Mouse (Mus musculus): ENCODE data around the gene Tmem128. TPM values are rescaled to one million over a fixed set of nuclear protein-coding genes. Genes with fewer than 3 reads are reported as not detected.

Gene Tmem128
- total RNA-seq, 1 experiment from 2014 or later: 25.8 TPM

GRCm38 (mm10) chr5:38277098-38277866, 17.3 kb downstream of the Tmem128 start:
- 0 out of 2 replicates have a peak, but pooled peaks have one; percentile 12 for ATAC-seq (replicated peaks; ENCODE audit: low read depth, poor library complexity, severe bottlenecking)

GRCm38 (mm10) chr5:38277936-38278600, 18.1 kb downstream of the Tmem128 start:
- no peak for ATAC-seq (replicated peaks; ENCODE audit: low read depth, poor library complexity, severe bottlenecking)

GRCm38 (mm10) chr5:38280075-38280474, 20.1 kb downstream of the Tmem128 start:
- ATAC-seq (replicated peaks; ENCODE audit: low read depth, poor library complexity, severe bottlenecking): peak; percentile 47; the same call in 1 of the 2 replicates

GRCm38 (mm10) chr5:38285724-38286123, 25.7 kb downstream of the Tmem128 start:
- ATAC-seq (replicated peaks; ENCODE audit: low read depth, poor library complexity, severe bottlenecking): no peak

GRCm38 (mm10) chr5:38288476-38288875, 28.5 kb downstream of the Tmem128 start:
- no peak for ATAC-seq (replicated peaks; ENCODE audit: low read depth, poor library complexity, severe bottlenecking)

- no peak for ATAC-seq (replicated peaks; ENCODE audit: low read depth, poor library complexity, severe bottlenecking)
These were observed 41.9 kb downstream of the Tmem128 start for GRCm38 (mm10) chr5:38301761-38302411.

- no peak for ATAC-seq (replicated peaks; ENCODE audit: low read depth, poor library complexity, severe bottlenecking)
These were observed 42.7 kb downstream of the Tmem128 start for GRCm38 (mm10) chr5:38302651-38303050.

- no peak for ATAC-seq (replicated peaks; ENCODE audit: low read depth, poor library complexity, severe bottlenecking)
These were observed 45.3 kb downstream of the Tmem128 start for GRCm38 (mm10) chr5:38305241-38305640.

- peak; percentile 94 for ATAC-seq (replicated peaks; ENCODE audit: low read depth, poor library complexity, severe bottlenecking)
These were observed 47.5 kb downstream of the Tmem128 start for GRCm38 (mm10) chr5:38307255-38308101.

GRCm38 (mm10) chr5:38308873-38309272, 48.9 kb downstream of the Tmem128 start:
- ATAC-seq (replicated peaks; ENCODE audit: low read depth, poor library complexity, severe bottlenecking): peak; percentile 75

- ATAC-seq (replicated peaks; ENCODE audit: low read depth, poor library complexity, severe bottlenecking): no peak
These were observed 49.8 kb downstream of the Tmem128 start for GRCm38 (mm10) chr5:38309795-38310194.

Other genes starting within 250 kb of the Tmem128 start
- 31.1 and 32.8 TPM in 2 replicates for gene Stx18, start 221.4 kb upstream of the Tmem128 start, total RNA-seq (2017)
- gene Nsg1, start 100.3 kb upstream of the Tmem128 start, total RNA-seq (2017): 2.3 and 2.4 TPM in 2 replicates
- gene Zbtb49, start 39.7 kb upstream of the Tmem128 start, total RNA-seq (2017): 9.4 and 16.2 TPM in 2 replicates
- gene Lyar, start 39.7 kb upstream of the Tmem128 start, total RNA-seq (2017): 144 and 145 TPM in 2 replicates
- gene Otop1, start 15.8 kb downstream of the Tmem128 start, total RNA-seq (2017): not detected in 2 replicates
- not detected in 2 replicates for gene Drd5, start 59.2 kb downstream of the Tmem128 start, total RNA-seq (2017)
- 4.4 and 4.9 TPM in 2 replicates for gene Slc2a9, start 243.0 kb downstream of the Tmem128 start, total RNA-seq (2017)